Mouse (Mus musculus) spleen, adult 2 months (tissue): ENCODE data around the gene Oprd1.

Experiments used
- CTCF ChIP-seq: fragments of 200-500 bp; IDR thresholded peaks from 2 replicates; pipeline ENCODE4 v1.5.1; 2011; ENCODE audit warnings: mild to moderate bottlenecking, inconsistent platforms; ENCODE audit not compliant: insufficient read depth, insufficient read length, insufficient replicate concordance; ENCODE audit errors: extremely low read depth
- POLR2A ChIP-seq: fragments of 200-500 bp; IDR thresholded peaks from 2 replicates; pipeline ENCODE4 v1.6.1; 2011; ENCODE audit warnings: low read depth, low read length, inconsistent platforms

- TF ChIP-seq POLR2A (no peak), CTCF (no peak)
Measured at GRCm38 (mm10) chr4:132093136-132093535, 51.1 kb downstream of the Oprd1 start.
